ENCODE assay signal across 9 mouse cellular contexts in the genomic region with DNA sequence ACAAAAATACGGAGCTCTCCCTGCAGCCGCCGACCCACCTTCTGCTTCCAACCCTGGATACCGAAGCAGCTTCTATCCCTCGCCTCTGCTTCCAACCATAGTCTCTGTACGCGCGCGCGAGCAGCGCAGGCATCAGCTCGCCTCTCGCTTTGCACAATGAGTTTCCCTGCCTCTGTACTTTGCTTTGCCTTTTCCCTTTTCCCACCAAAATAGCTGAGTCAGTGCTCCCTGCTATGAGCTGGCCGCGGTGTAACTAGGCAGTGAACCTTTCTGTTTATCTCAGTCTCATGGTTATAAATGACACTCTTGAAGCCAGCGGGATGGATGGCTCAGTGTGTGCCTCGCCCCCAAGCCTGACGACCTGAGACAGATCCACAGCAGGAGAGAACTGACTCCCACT.
DNase-seq lines count a peak whose midpoint lies in the region; ATAC-seq and TF ChIP-seq lines count a peak whose summit lies in the region.
"Had no signal": no experiment of that assay in that cellular context is flagged by ENCODE, and none has a peak within 500 bp of the region (broad histone marks: within the 10 kb centered on the region; RNA-seq: fewer than 3 reads in every experiment).

No protein-coding gene starts in this region.

- peaks cover 84% of the 10 kb centered on the region for H3K27me3 ChIP-seq in lung, embryonic 14.5 days (ENCODE audit: insufficient read depth, low read length)
- H3K27me3 ChIP-seq in embryonic facial prominence, embryonic 15.5 days = peaks cover 59% of the 10 kb centered on the region
- H3K27me3 ChIP-seq in neural tube, embryonic 14.5 days (ENCODE audit: control insufficient read depth, insufficient read depth, low read length) = peaks cover 55% of the 10 kb centered on the region

- TF ChIP-seq CTCF in lung, embryonic 14.5 days (IDR thresholded peaks at IDR 0.05; ENCODE audit: low read depth) = no peak

- no peak; the same call in 1 of the 2 replicates for ATAC-seq in lung, embryonic 14.5 days (ENCODE audit: insufficient read depth)
- no peak for ATAC-seq in embryonic facial prominence, embryonic 15.5 days (ENCODE audit: insufficient number of reproducible peaks, low FRiP score, low TSS enrichment, low read depth)
- 0 out of 2 replicates have a peak, but pooled peaks have one; percentile 15 for ATAC-seq in neural tube, embryonic 14.5 days (ENCODE audit: low read depth)

- H3K9me3 ChIP-seq in lung, embryonic 14.5 days (ENCODE audit: low read depth, low read length) = no peaks in the 10 kb centered on the region
- H3K9me3 ChIP-seq in embryonic facial prominence, embryonic 15.5 days (replicated peaks) = no peaks in the 10 kb centered on the region
- no peaks in the 10 kb centered on the region for H3K9me3 ChIP-seq in neural tube, embryonic 14.5 days (ENCODE audit: control insufficient read depth, low read length)
- H3K9me3 ChIP-seq: liver, embryonic 13.5 days had no signal

- 2% methylated on average over 18 of the region's 18 CpGs for WGBS in lung, embryonic 14.5 days
- WGBS in embryonic facial prominence, embryonic 15.5 days = 2% methylated on average over 18 of the region's 18 CpGs
- under 1% methylated on average over 18 of the region's 18 CpGs for WGBS in neural tube, embryonic 14.5 days

- intact Hi-C loops in gastrocnemius, postnatal 36 days (cut with DNase I) = no loop called here

- H3K4me1 ChIP-seq in lung, embryonic 14.5 days (ENCODE audit: insufficient read depth) = no peaks in the 10 kb centered on the region
- H3K4me1 ChIP-seq in embryonic facial prominence, embryonic 15.5 days = peaks cover 46% of the 10 kb centered on the region
- peaks cover 10% of the 10 kb centered on the region for H3K4me1 ChIP-seq in neural tube, embryonic 14.5 days (ENCODE audit: control insufficient read depth, insufficient read depth, low read length)

- H3K9ac ChIP-seq in lung, embryonic 14.5 days = no peak overlapping the region
- no peak overlapping the region for H3K9ac ChIP-seq in embryonic facial prominence, embryonic 15.5 days
- H3K9ac ChIP-seq in neural tube, embryonic 14.5 days (replicated peaks; ENCODE audit: low read depth, low read length) = no peak overlapping the region
- H3K9ac ChIP-seq: liver, embryonic 13.5 days had no signal

- H3K4me3 ChIP-seq in lung, embryonic 14.5 days (ENCODE audit: low read depth, low read length) = no peak overlapping the region
- H3K4me3 ChIP-seq in embryonic facial prominence, embryonic 15.5 days (replicated peaks) = peak overlapping the region; percentile 20; the same call in 1 of the 2 replicates
- no peak overlapping the region for H3K4me3 ChIP-seq in neural tube, embryonic 14.5 days (ENCODE audit: low read depth, low read length)
- H3K4me3 ChIP-seq: liver, embryonic 13.5 days had no signal

- no peaks in the 10 kb centered on the region for H3K36me3 ChIP-seq in lung, embryonic 14.5 days (ENCODE audit: insufficient read depth)
- no peaks in the 10 kb centered on the region for H3K36me3 ChIP-seq in embryonic facial prominence, embryonic 15.5 days
- no peaks in the 10 kb centered on the region for H3K36me3 ChIP-seq in neural tube, embryonic 14.5 days (ENCODE audit: control insufficient read depth, insufficient read depth, low read length)
- H3K36me3 ChIP-seq: liver, embryonic 13.5 days had no signal

- H3K27ac ChIP-seq in lung, embryonic 14.5 days (ENCODE audit: low read depth) = no peak overlapping the region
- H3K27ac ChIP-seq in embryonic facial prominence, embryonic 15.5 days (replicated peaks) = no peak overlapping the region
- no peak overlapping the region for H3K27ac ChIP-seq in neural tube, embryonic 14.5 days (ENCODE audit: low read depth, low read length)
- H3K27ac ChIP-seq: liver, embryonic 13.5 days had no signal

- H3K4me2 ChIP-seq in lung, embryonic 14.5 days = 0 out of 2 replicates have a peak overlapping the region, but pooled peaks have one; percentile 10
- peak overlapping the region; percentile 30; the same call in 1 of the 2 replicates for H3K4me2 ChIP-seq in embryonic facial prominence, embryonic 15.5 days (replicated peaks)
- H3K4me2 ChIP-seq in neural tube, embryonic 14.5 days (ENCODE audit: low read depth, low read length) = 0 out of 2 replicates have a peak overlapping the region, but pooled peaks have one; percentile 19
- H3K4me2 ChIP-seq: liver, embryonic 13.5 days had no signal

- DNase-seq in lung, embryonic 14.5 days = peak; percentile 51
- no peak for DNase-seq in lung, postnatal 14 days
- DNase-seq in kidney, postnatal 10 days = peak; percentile 24
- no peak for DNase-seq in left cerebral cortex, adult 8-10 months (ENCODE audit: low spot score in 2 of 2)
- DNase-seq in adrenal gland, adult 2 months = no peak
- DNase-seq in gastrocnemius, postnatal 36 days = no peak
- DNase-seq: liver, embryonic 13.5 days had no signal

Comparison
In these comparisons a context has a peak if more than half of its experiments do, and no peak if none do; other contexts are left out.
1. DNase-seq: peak in lung, embryonic 14.5 days (single experiment) and kidney, postnatal 10 days (single experiment); none in lung, postnatal 14 days (single experiment), left cerebral cortex, adult 8-10 months (0 of 2), adrenal gland, adult 2 months (single experiment) and gastrocnemius, postnatal 36 days (0 of 2).
2. Peak in every context shown above with its lines, with median percentiles within 50 percentile points of each other: H3K4me2 ChIP-seq.